Mouse (Mus musculus) cerebellum, adult 2 months (tissue): ENCODE results near the gene Praf2. TPM values are rescaled to one million over a fixed set of nuclear protein-coding genes. Genes with fewer than 3 reads are reported as not detected.

Source experiments
- DNase-seq, 2 experiments: peaks; one replicate each; pipeline ENCODE4 v3.0.0; 2021
- H3K27ac ChIP-seq: fragments of 200-500 bp; 2 replicates; pipeline ENCODE4 v1.5.1; 2012; ENCODE audit warnings: low read length, control low read depth, inconsistent platforms; ENCODE audit not compliant: insufficient read depth
- H3K27me3 ChIP-seq: fragments of 200-500 bp; 2 replicates; pipeline ENCODE4 v1.6.1; 2012; ENCODE audit warnings: inconsistent platforms, mild to moderate bottlenecking, low read length, moderate library complexity; ENCODE audit not compliant: control insufficient read depth, insufficient read depth
- H3K4me1 ChIP-seq: fragments of 200-500 bp; 2 replicates; pipeline ENCODE4 v1.6.1; 2011; ENCODE audit warnings: low read length; ENCODE audit not compliant: control insufficient read depth, insufficient read depth
- H3K4me3 ChIP-seq: fragments of 200-500 bp; replicated peaks from 2 replicates; pipeline ENCODE3; 2011; ENCODE audit warnings: mild to moderate bottlenecking, low read depth, low read length, control low read depth; ENCODE audit not compliant: insufficient read depth
- CTCF ChIP-seq: fragments of 200-500 bp; IDR thresholded peaks from 2 replicates; pipeline ENCODE4 v1.5.1; 2011; ENCODE audit warnings: low read depth, mild to moderate bottlenecking, control low read depth, low read length, moderate library complexity, borderline replicate concordance; ENCODE audit not compliant: insufficient read depth
- POLR2A ChIP-seq: fragments of 200-500 bp; IDR thresholded peaks from 2 replicates; pipeline ENCODE4 v1.6.1; 2011; ENCODE audit warnings: low read length, control low read depth, borderline replicate concordance; ENCODE audit not compliant: insufficient read depth
- WGBS: fragments of 180-500 bp; shearing (Covaris S2); methylation state at CpG from one replicate; pipeline ENCODE4 v1.1.7; 2018; 5-methylcytosine and 5-hydroxymethylcytosine counted together
- polyA plus RNA-seq: library from polyadenylated mRNA; depleted of rRNA; stranded (reverse); fragments of >200 nt; gene quantifications from 2 replicates; pipeline ENCODE4 v1.2.3, GENCODE M21; 2012; rRNA removed

Gene Praf2
- 166 and 179 TPM in 2 replicates for polyA plus RNA-seq

DNA sequence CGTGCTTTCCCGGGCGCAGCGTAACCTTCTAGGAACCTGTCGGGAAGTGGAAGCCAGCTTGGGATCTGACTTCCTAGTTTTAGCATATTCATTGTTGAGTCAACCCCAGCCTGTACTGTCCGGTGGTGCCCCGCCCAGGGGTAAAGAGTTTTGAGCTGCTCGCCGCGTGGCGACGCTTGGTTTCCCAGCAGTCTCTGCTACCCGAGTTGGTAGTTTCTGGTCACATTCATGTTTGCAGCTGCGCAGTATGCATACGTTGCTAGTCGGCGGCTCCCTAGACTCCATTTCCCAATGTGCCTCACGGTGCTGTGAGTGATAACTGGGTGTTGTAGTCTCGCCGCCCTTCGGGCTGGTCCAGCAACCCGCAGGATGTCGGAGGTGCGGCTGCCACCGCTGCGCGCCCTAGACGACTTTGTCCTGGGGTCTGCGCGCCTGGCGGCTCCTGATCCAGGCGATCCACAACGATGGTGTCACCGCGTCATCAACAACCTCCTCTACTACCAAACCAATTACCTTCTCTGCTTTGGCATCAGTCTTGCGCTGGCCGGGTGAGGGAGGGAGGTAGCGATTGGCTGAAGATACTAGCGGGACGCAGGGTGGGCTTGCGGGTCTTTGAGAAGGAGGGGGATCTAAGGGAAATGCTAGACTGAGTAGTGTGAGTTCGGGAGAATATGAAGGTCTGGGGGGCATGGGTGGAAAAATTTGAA lies at the start of gene Praf2:
TSS of gene Praf2 (plus strand) at position 225 of the 707 bp plus-strand sequence.
- no peaks in the 10 kb centered on the region for H3K4me1 ChIP-seq
- H3K27ac ChIP-seq: no peak within 1 kb of the TSS
- no peaks in the 10 kb centered on the region for H3K27me3 ChIP-seq
- WGBS: 7% methylated on average over 42 of the region's 42 CpGs
- H3K4me3 ChIP-seq: peak within 1 kb of the TSS; percentile 71
- DNase-seq: peak; percentile 80 to 86
- TF ChIP-seq CTCF (no peak), POLR2A (peak; percentile 44; the same call in 1 of the 2 replicates)

DNA sequence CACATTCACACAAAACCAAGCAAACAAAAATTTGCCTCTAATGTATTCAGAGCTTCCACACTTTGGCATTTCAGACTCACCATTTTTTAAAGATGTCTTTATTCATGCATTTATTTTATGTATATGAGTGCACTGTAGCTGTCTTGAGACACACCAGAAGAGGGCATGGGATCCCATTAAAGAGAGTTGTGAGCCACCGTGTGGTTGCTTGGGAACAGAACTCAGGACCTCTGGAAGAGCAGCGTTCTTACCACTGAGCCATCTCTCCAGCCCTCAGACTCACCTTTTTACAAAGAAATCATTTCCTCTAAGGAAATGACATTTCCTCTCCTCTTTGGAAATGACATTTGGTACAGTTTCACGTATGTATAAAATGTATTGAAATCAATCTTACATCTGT lies 49.3 kb upstream of the Praf2 start:
- Histone ChIP-seq H3K27me3 (no peaks in the 10 kb centered on the region), H3K4me3 (no peak overlapping the region), H3K27ac (no peak overlapping the region), H3K4me1 (peaks cover 8% of the 10 kb centered on the region)
- WGBS: 44% methylated on average over 3 of the region's 3 CpGs
- TF ChIP-seq POLR2A: no peak
- no peak for TF ChIP-seq CTCF
- DNase-seq: no peak

- DNase-seq: peak; percentile 88 to 90
- TF ChIP-seq POLR2A (no peak), CTCF (peak; percentile 57; the same call in 1 of the 2 replicates)
- H3K4me1 ChIP-seq: peaks cover 6% of the 10 kb centered on the region
- H3K27ac ChIP-seq: no peak overlapping the region
- no peaks in the 10 kb centered on the region for H3K27me3 ChIP-seq
- peak overlapping the region; percentile 53 for H3K4me3 ChIP-seq
- WGBS: 13% methylated on average over 27 of the region's 27 CpGs
Observed at GRCm38 (mm10) chrX:7679405-7680056, 48.7 kb upstream of the Praf2 start.

- DNase-seq: no peak
- WGBS: 15% methylated on average over 12 of the region's 12 CpGs
- Histone ChIP-seq H3K27ac (no peak overlapping the region), H3K27me3 (no peaks in the 10 kb centered on the region), H3K4me1 (peaks cover 5% of the 10 kb centered on the region; the same call in 1 of the 2 replicates), H3K4me3 (peak overlapping the region; percentile 47)
- TF ChIP-seq CTCF: no peak
- no peak for TF ChIP-seq POLR2A
Observed at GRCm38 (mm10) chrX:7680057-7680412, 48.2 kb upstream of the Praf2 start.

GRCm38 (mm10) chrX:7680864-7681263 lies 47.4 kb upstream of the Praf2 start, which contains the start of gene Magix:
Magix (minus strand) TSS chrX:7681251.
- H3K27me3 ChIP-seq: no peaks in the 10 kb centered on the region
- peak within 1 kb of the TSS; percentile 19 for H3K27ac ChIP-seq
- no peak for TF ChIP-seq POLR2A
- no peak for TF ChIP-seq CTCF
- WGBS: 10% methylated on average over 14 of the region's 14 CpGs
- DNase-seq: peak; percentile 62 to 68
- peak within 1 kb of the TSS; percentile 47 for H3K4me3 ChIP-seq
- peaks cover 5% of the 10 kb centered on the region; the same call in 1 of the 2 replicates for H3K4me1 ChIP-seq

GRCm38 (mm10) chrX:7688321-7688720 lies 39.9 kb upstream of the Praf2 start:
- H3K27ac ChIP-seq: no peak overlapping the region; the same call in 1 of the 2 replicates
- H3K4me1 ChIP-seq: peaks cover 5% of the 10 kb centered on the region
- WGBS: 28% methylated on average over 2 of the region's 2 CpGs
- no peak for TF ChIP-seq CTCF
- H3K27me3 ChIP-seq: no peaks in the 10 kb centered on the region
- DNase-seq: peak; percentile 24 to 63
- no peak overlapping the region for H3K4me3 ChIP-seq

DNA sequence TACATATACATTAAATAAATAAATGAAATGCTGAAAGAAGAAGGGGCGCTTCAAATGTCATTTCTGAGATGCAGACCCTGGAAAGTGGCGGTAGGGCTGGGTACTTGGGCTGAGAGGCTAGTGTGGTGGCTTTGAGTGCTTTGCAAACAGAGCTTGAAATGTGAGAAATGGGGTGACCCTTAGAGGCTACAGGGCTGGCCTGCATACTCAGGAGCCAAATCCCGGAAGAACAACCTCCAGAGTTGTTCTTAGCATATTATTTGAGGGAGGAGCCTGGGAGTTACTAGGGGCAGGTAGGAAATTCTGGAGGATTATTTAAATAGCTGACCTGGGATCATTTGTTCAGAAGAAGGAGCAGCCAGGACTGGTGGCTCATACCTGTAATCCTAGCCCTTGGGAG lies 37.8 kb upstream of the Praf2 start:
- no peaks in the 10 kb centered on the region for H3K27me3 ChIP-seq
- 79% methylated on average over 3 of the region's 3 CpGs for WGBS

GRCm38 (mm10) chrX:7692862-7693261 lies 35.4 kb upstream of the Praf2 start:
- TF ChIP-seq POLR2A (no peak), CTCF (peak; percentile 45; the same call in 1 of the 2 replicates)
- DNase-seq: peak in 1 of 2 experiments; percentile 25
- peaks cover 5% of the 10 kb centered on the region for H3K4me1 ChIP-seq
- no peak overlapping the region for H3K27ac ChIP-seq
- H3K4me3 ChIP-seq: no peak overlapping the region
- H3K27me3 ChIP-seq: no peaks in the 10 kb centered on the region
- 29% methylated on average over 4 of the region's 4 CpGs for WGBS

More for the DNA sequence above, 37.8 kb upstream of the Praf2 start:
- TF ChIP-seq POLR2A (no peak), CTCF (no peak)
- DNase-seq: no peak
- no peak overlapping the region for H3K4me3 ChIP-seq
- H3K4me1 ChIP-seq: peaks cover 5% of the 10 kb centered on the region
- no peak overlapping the region for H3K27ac ChIP-seq
